Mouse (Mus musculus): ENCODE measurements around the gene Fxyd4. TPM values are rescaled to one million over a fixed set of nuclear protein-coding genes. Genes with fewer than 3 reads are reported as not detected.

The Fxyd4 gene
- polyA plus RNA-seq, 1 experiment: not detected

DNA sequence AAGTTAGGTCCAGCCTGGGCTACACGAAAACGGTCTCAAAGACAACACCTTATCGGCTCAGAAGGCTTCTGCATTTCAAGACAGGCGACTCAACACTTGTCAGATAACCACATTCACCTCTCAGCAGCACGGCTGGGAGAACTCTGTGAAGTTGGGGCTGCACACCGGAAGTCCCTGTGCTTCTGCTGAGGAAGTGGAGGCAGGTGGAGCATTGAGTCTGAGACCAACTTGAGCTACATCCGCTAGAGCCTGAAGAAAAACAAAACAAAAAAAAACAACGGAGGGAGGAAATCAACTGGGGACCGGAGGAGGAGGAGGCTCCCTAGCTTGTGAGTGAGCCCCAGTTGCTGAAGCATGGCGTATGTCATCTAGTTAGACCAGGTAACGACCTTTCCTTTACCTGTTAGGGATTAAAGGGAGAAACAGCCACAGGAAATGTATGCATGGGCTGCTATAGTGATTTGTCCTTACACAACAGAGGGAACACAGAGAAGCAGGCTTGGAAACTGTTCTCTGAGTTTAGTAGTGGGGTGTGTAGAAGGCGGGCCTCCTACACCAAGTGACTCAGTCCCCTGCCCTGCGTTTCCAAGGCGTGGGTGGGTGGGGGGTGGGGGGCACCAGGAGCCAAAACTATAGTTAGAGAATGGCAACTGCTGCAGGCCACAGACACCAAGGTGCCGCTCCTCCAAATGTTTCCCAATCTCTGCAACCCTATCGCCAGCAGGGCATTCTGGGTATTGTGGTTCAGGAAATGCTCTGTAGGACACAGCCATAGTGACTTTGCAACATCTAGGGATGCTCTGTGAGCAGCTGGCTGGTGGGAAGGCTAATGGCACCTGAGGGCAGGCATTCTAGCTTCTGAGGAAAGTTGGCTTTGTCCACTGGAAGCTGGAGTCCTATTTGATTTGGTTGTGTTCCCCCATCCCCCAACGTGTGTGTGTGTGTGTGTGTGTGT lies 37.1 kb downstream of the Fxyd4 start, which contains the start of gene Hnrnpf:
TSS of gene Hnrnpf (plus strand) at position 199 of the 955 bp plus-strand sequence.
- no peaks in the 10 kb centered on the region for H3K27me3 ChIP-seq (ENCODE audit: control insufficient read depth, insufficient read depth, low read length)
- H3K4me1 ChIP-seq (ENCODE audit: control insufficient read depth, insufficient read depth, low read length): no peaks in the 10 kb centered on the region
- 82% methylated on average over 17 of the region's 17 CpGs for WGBS
- H3K4me3 ChIP-seq (replicated peaks; ENCODE audit: insufficient read depth, low read depth, low read length): no peak within 1 kb of the TSS
- no peak within 1 kb of the TSS for H3K27ac ChIP-seq (ENCODE audit: insufficient read depth, low read length)
- TF ChIP-seq POLR2A (IDR thresholded peaks at IDR 0.05; ENCODE audit: borderline replicate concordance, insufficient read depth, low read length) (no peak), CTCF (IDR thresholded peaks at IDR 0.05; ENCODE audit: borderline replicate concordance, insufficient read depth, low read depth, low read length) (no peak)
- no peak for DNase-seq

DNA sequence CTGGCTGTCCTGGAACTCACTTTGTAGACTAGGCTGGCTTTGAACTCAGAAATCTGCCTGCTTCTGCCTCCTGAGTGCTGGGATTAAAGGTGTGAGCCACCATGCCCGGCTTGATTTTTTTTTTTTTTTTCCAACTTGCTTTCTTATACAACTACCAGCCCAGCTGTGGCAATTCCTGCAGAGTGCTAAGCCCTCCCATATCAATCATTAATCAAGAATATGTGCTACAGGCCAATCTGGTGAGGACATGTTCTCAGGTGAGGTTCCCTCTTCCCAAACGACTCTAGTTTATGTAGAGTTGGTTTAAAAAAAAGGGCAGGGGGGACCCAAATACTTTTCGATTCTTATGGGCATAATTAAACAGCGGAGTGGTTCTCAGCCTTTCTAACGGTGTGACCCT lies 39.7 kb downstream of the Fxyd4 start:
- Histone ChIP-seq H3K27me3 (ENCODE audit: control insufficient read depth, insufficient read depth, low read length) (no peaks in the 10 kb centered on the region), H3K27ac (ENCODE audit: insufficient read depth, low read length) (no peak overlapping the region), H3K4me3 (replicated peaks; ENCODE audit: insufficient read depth, low read depth, low read length) (no peak overlapping the region), H3K4me1 (ENCODE audit: control insufficient read depth, insufficient read depth, low read length) (no peaks in the 10 kb centered on the region)
- TF ChIP-seq POLR2A (IDR thresholded peaks at IDR 0.05; ENCODE audit: borderline replicate concordance, insufficient read depth, low read length): no peak
- no peak for DNase-seq
- WGBS: 77% methylated on average over 5 of the region's 5 CpGs

DNA sequence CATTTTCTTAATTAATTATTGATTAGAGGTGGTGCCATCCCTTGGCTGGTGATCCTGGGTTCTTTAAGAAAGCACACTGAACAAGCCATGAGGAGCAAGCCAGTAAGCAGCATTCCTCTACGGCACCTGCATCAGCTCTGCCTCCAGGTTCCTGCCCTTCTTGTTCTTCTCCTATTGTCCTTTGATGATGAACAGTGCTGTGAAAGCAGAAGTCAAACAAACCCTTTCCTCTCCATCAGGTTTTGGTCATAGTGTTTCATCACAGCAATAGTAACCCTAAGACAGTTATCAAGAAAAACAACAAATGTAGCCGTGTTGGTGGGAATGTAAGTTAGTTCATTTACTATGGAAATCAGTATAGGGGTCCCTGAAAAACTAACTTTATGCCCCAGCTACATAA lies 44.1 kb downstream of the Fxyd4 start:
- no peak for DNase-seq
- 97% methylated on average over 2 of the region's 2 CpGs for WGBS
- Histone ChIP-seq H3K27ac (ENCODE audit: insufficient read depth, low read length) (no peak overlapping the region), H3K27me3 (ENCODE audit: control insufficient read depth, insufficient read depth, low read length) (no peaks in the 10 kb centered on the region; the same call in 1 of the 2 replicates), H3K4me3 (replicated peaks; ENCODE audit: insufficient read depth, low read depth, low read length) (no peak overlapping the region), H3K4me1 (ENCODE audit: control insufficient read depth, insufficient read depth, low read length) (no peaks in the 10 kb centered on the region)
- TF ChIP-seq CTCF (IDR thresholded peaks at IDR 0.05; ENCODE audit: borderline replicate concordance, insufficient read depth, low read depth, low read length) (no peak), POLR2A (IDR thresholded peaks at IDR 0.05; ENCODE audit: borderline replicate concordance, insufficient read depth, low read length) (no peak)

DNA sequence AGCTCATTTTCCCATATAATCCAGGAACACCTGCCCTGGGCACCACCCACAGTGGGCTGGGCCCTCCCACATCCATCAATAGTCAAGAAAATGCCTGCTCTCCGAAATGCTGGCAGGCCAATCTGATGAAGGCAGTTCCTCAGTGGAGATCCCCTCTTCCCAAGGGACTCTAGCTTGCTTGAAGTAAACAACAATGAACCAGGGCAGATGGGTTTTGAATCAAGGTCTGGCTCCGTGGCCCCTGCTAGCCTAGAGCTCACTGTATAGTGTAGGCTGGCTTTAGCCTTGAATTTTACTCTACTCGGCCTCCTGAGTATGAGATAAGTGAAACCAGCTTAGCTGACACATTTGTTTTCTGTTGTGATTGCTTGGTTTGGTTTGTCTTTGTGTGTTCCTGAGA lies 45.1 kb downstream of the Fxyd4 start:
- DNase-seq: no peak
- H3K27ac ChIP-seq (ENCODE audit: insufficient read depth, low read length): no peak overlapping the region
- TF ChIP-seq POLR2A (IDR thresholded peaks at IDR 0.05; ENCODE audit: borderline replicate concordance, insufficient read depth, low read length): no peak
- no peak for TF ChIP-seq CTCF (IDR thresholded peaks at IDR 0.05; ENCODE audit: borderline replicate concordance, insufficient read depth, low read depth, low read length)

DNA sequence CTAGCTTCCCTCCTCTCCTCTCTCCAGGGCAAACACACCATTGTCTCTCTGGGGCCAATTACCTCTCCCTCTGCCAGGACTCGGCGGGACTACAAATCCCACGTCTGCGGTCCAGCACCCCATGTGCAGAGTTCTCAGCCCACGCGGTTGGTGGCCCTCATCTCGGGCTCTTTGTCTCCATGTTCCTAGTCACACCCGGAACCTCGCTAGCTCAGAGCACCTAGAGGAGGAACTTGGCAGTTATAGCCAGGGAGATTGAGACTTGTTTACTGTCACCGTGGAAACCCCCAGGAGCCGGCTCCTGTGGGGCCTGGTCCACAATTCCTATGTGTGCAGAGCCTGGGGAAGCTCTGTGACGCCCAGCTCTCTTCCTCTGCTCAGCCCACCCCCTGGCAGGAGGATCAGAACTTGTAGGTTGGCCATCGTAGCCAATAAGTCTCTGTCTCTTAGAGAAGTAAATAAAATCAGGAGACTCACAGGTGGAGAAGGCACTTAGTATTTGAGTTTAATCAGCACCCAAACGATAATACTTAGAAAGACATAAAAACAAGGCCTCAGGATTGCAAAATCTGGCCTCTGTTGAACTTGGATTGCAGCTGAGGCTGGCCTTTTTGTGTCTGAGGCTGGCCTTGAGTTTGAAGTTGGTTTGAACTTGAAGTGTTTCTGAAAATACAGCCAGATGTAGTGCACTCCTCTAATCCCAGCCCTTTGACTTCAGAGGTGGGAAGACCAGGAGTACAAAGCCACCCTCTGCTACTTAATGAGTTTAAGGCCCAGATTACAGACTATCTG lies 45.9 kb downstream of the Fxyd4 start:
- Histone ChIP-seq H3K27ac (ENCODE audit: insufficient read depth, low read length) (no peak overlapping the region), H3K4me3 (replicated peaks; ENCODE audit: insufficient read depth, low read depth, low read length) (no peak overlapping the region), H3K27me3 (ENCODE audit: control insufficient read depth, insufficient read depth, low read length) (no peaks in the 10 kb centered on the region; the same call in 1 of the 2 replicates), H3K4me1 (ENCODE audit: control insufficient read depth, insufficient read depth, low read length) (no peaks in the 10 kb centered on the region)
- no peak for DNase-seq
- TF ChIP-seq POLR2A (IDR thresholded peaks at IDR 0.05; ENCODE audit: borderline replicate concordance, insufficient read depth, low read length): no peak
- WGBS: 56% methylated on average over 14 of the region's 14 CpGs

More for the DNA sequence above, 45.1 kb downstream of the Fxyd4 start:
- H3K4me3 ChIP-seq (replicated peaks; ENCODE audit: insufficient read depth, low read depth, low read length): no peak overlapping the region
- WGBS: 68% methylated on average over 3 of the region's 3 CpGs
- no peaks in the 10 kb centered on the region; the same call in 1 of the 2 replicates for H3K27me3 ChIP-seq (ENCODE audit: control insufficient read depth, insufficient read depth, low read length)
- H3K4me1 ChIP-seq (ENCODE audit: control insufficient read depth, insufficient read depth, low read length): no peaks in the 10 kb centered on the region

DNA sequence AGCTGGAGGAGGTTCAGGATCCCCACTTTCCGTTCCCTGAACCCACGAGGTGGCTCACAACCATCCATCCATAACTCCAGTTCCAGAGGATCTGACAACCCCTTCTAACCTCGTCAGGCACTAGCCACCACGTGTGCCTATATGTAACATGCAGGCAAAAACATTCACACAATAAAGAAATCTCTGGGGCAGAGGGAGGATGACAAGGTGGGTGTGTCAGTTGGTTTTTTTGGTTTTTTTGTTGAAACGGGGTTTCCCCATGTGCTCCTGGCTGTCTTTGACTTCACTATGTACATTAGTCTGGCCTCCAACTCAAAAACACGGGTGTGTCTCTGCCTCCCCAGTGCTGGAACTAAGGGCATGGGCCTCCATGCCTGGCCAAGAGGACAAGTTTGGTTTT lies 47.2 kb downstream of the Fxyd4 start:
- no peaks in the 10 kb centered on the region; the same call in 1 of the 2 replicates for H3K27me3 ChIP-seq (ENCODE audit: control insufficient read depth, insufficient read depth, low read length)
- no peak for DNase-seq
- TF ChIP-seq POLR2A (IDR thresholded peaks at IDR 0.05; ENCODE audit: borderline replicate concordance, insufficient read depth, low read length) (no peak), CTCF (IDR thresholded peaks at IDR 0.05; ENCODE audit: borderline replicate concordance, insufficient read depth, low read depth, low read length) (no peak)
- WGBS: 85% methylated on average over 6 of the region's 6 CpGs
- no peak overlapping the region for H3K27ac ChIP-seq (ENCODE audit: insufficient read depth, low read length)
- no peaks in the 10 kb centered on the region for H3K4me1 ChIP-seq (ENCODE audit: control insufficient read depth, insufficient read depth, low read length)
- no peak overlapping the region for H3K4me3 ChIP-seq (replicated peaks; ENCODE audit: insufficient read depth, low read depth, low read length)

DNA sequence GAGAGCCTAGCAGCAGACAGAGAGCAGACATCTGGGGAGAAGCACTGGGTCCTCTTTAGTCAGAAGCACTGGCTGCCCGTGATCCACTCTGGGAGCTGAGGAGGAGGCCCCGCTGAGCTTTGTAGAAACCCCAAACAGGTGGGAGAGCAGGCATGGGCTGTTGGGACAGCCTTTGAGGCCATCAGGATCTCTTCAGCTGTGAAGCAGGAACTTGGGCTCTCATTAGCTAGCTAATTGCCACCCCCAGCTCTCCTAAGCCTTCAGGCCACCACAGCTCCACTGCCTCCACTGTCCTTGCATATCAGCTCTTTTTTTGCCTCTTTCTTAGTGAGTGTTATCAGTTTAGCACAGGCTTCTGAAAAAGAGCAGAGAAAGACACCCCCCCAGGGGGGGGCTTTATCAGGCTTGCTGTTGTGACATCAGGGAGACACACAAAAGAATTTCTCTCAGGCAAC lies 48.8 kb downstream of the Fxyd4 start:
- Histone ChIP-seq H3K27ac (ENCODE audit: insufficient read depth, low read length) (no peak overlapping the region), H3K4me3 (replicated peaks; ENCODE audit: insufficient read depth, low read depth, low read length) (no peak overlapping the region), H3K4me1 (ENCODE audit: control insufficient read depth, insufficient read depth, low read length) (no peaks in the 10 kb centered on the region), H3K27me3 (ENCODE audit: control insufficient read depth, insufficient read depth, low read length) (no peaks in the 10 kb centered on the region; the same call in 1 of the 2 replicates)
- 64% methylated on average over 2 of the region's 2 CpGs for WGBS
- DNase-seq: no peak
- no peak for TF ChIP-seq POLR2A (IDR thresholded peaks at IDR 0.05; ENCODE audit: borderline replicate concordance, insufficient read depth, low read length)
- TF ChIP-seq CTCF (IDR thresholded peaks at IDR 0.05; ENCODE audit: borderline replicate concordance, insufficient read depth, low read depth, low read length): no peak
